Mouse (Mus musculus): Measurements from ENCODE around the gene Luc7l. TPM values are rescaled to one million over a fixed set of nuclear protein-coding genes. Genes with fewer than 3 reads are reported as not detected.

The Luc7l gene
- polyA plus RNA-seq, 1 experiment from 2014 or later = 87.0 TPM

GRCm38 (mm10) chr17:26229776-26230175 is 22.9 kb upstream of the Luc7l start:
- H3K27ac ChIP-seq (ENCODE audit: low read depth, low read length) = no peak overlapping the region
- H3K4me3 ChIP-seq (ENCODE audit: low read length) = no peak overlapping the region
- no peaks in the 10 kb centered on the region for H3K27me3 ChIP-seq (replicated peaks; ENCODE audit: control insufficient read depth, insufficient read depth, low read length)
- WGBS = 92% methylated on average over 5 of the region's 5 CpGs
- no peaks in the 10 kb centered on the region for H3K36me3 ChIP-seq (ENCODE audit: control insufficient read depth, insufficient read depth, low read length)
- no peak overlapping the region for H3K4me2 ChIP-seq (ENCODE audit: low read length)
- no peak overlapping the region for H3K9ac ChIP-seq (ENCODE audit: low read depth, low read length)
- no peaks in the 10 kb centered on the region for H3K9me3 ChIP-seq (ENCODE audit: control insufficient read depth, low read length)
- H3K4me1 ChIP-seq (ENCODE audit: control insufficient read depth, insufficient read depth, low read depth, low read length) = no peaks in the 10 kb centered on the region
- ATAC-seq = no peak

- Histone ChIP-seq H3K27me3 (replicated peaks; ENCODE audit: control insufficient read depth, insufficient read depth, low read length) (no peaks in the 10 kb centered on the region), H3K4me3 (ENCODE audit: low read length) (no peak overlapping the region), H3K4me2 (ENCODE audit: low read length) (no peak overlapping the region), H3K9ac (ENCODE audit: low read depth, low read length) (no peak overlapping the region), H3K9me3 (ENCODE audit: control insufficient read depth, low read length) (no peaks in the 10 kb centered on the region), H3K4me1 (ENCODE audit: control insufficient read depth, insufficient read depth, low read depth, low read length) (no peaks in the 10 kb centered on the region), H3K27ac (ENCODE audit: low read depth, low read length) (no peak overlapping the region), H3K36me3 (ENCODE audit: control insufficient read depth, insufficient read depth, low read length) (no peaks in the 10 kb centered on the region)
- ATAC-seq = no peak
- WGBS = 83% methylated on average over 5 of the region's 5 CpGs
Observed at GRCm38 (mm10) chr17:26231156-26231555, 21.5 kb upstream of the Luc7l start.

DNA sequence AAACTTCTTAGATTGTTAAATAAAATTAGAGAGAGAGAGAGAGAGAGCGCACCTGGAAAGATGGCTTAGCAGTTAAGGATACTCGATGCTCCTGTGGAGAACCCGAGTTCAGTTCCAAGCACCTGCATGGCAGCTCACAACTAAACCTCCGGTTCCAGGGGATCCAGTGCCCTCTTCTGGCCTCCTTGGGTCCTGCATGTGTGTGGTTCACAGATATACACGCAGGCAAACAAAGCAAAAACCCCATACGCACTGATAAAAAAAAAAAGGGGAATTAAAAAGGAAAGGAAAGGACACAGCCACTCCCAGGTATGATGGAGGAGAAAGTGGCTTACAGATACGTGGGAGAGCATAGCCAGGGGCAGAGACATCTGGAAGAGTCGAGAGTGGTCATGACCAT is 19.8 kb upstream of the Luc7l start:
- no peak overlapping the region for H3K27ac ChIP-seq (ENCODE audit: low read depth, low read length)
- WGBS = 77% methylated on average over 8 of the region's 8 CpGs
- H3K9ac ChIP-seq (ENCODE audit: low read depth, low read length) = no peak overlapping the region
- H3K27me3 ChIP-seq (replicated peaks; ENCODE audit: control insufficient read depth, insufficient read depth, low read length) = no peaks in the 10 kb centered on the region
- no peak overlapping the region for H3K4me3 ChIP-seq (ENCODE audit: low read length)
- ATAC-seq = no peak
- H3K4me1 ChIP-seq (ENCODE audit: control insufficient read depth, insufficient read depth, low read depth, low read length) = no peaks in the 10 kb centered on the region
- no peaks in the 10 kb centered on the region for H3K36me3 ChIP-seq (ENCODE audit: control insufficient read depth, insufficient read depth, low read length)
- no peak overlapping the region for H3K4me2 ChIP-seq (ENCODE audit: low read length)
- no peaks in the 10 kb centered on the region for H3K9me3 ChIP-seq (ENCODE audit: control insufficient read depth, low read length)

- Histone ChIP-seq H3K27ac (ENCODE audit: low read depth, low read length) (no peak overlapping the region), H3K27me3 (replicated peaks; ENCODE audit: control insufficient read depth, insufficient read depth, low read length) (no peaks in the 10 kb centered on the region), H3K36me3 (ENCODE audit: control insufficient read depth, insufficient read depth, low read length) (no peaks in the 10 kb centered on the region), H3K4me1 (ENCODE audit: control insufficient read depth, insufficient read depth, low read depth, low read length) (no peaks in the 10 kb centered on the region), H3K9me3 (ENCODE audit: control insufficient read depth, low read length) (no peaks in the 10 kb centered on the region), H3K4me3 (ENCODE audit: low read length) (no peak overlapping the region), H3K4me2 (ENCODE audit: low read length) (no peak overlapping the region), H3K9ac (ENCODE audit: low read depth, low read length) (no peak overlapping the region)
- 92% methylated on average over 8 of the region's 8 CpGs for WGBS
- ATAC-seq = no peak
Observed at GRCm38 (mm10) chr17:26234386-26234785, 18.3 kb upstream of the Luc7l start.

GRCm38 (mm10) chr17:26235077-26235815 is 17.4 kb upstream of the Luc7l start:
- Histone ChIP-seq H3K27me3 (replicated peaks; ENCODE audit: control insufficient read depth, insufficient read depth, low read length) (no peaks in the 10 kb centered on the region), H3K9me3 (ENCODE audit: control insufficient read depth, low read length) (no peaks in the 10 kb centered on the region), H3K9ac (ENCODE audit: low read depth, low read length) (no peak overlapping the region), H3K27ac (ENCODE audit: low read depth, low read length) (peak overlapping the region; percentile 39; the same call in 1 of the 2 replicates), H3K4me3 (ENCODE audit: low read length) (no peak overlapping the region), H3K36me3 (ENCODE audit: control insufficient read depth, insufficient read depth, low read length) (no peaks in the 10 kb centered on the region), H3K4me2 (ENCODE audit: low read length) (no peak overlapping the region), H3K4me1 (ENCODE audit: control insufficient read depth, insufficient read depth, low read depth, low read length) (no peaks in the 10 kb centered on the region)
- WGBS = 52% methylated on average over 13 of the region's 13 CpGs
- ATAC-seq = no peak

- Histone ChIP-seq H3K27ac (ENCODE audit: low read depth, low read length) (no peak overlapping the region), H3K9me3 (ENCODE audit: control insufficient read depth, low read length) (no peaks in the 10 kb centered on the region), H3K36me3 (ENCODE audit: control insufficient read depth, insufficient read depth, low read length) (no peaks in the 10 kb centered on the region), H3K4me1 (ENCODE audit: control insufficient read depth, insufficient read depth, low read depth, low read length) (peaks cover 3% of the 10 kb centered on the region), H3K4me3 (ENCODE audit: low read length) (no peak overlapping the region), H3K4me2 (ENCODE audit: low read length) (no peak overlapping the region), H3K27me3 (replicated peaks; ENCODE audit: control insufficient read depth, insufficient read depth, low read length) (no peaks in the 10 kb centered on the region), H3K9ac (ENCODE audit: low read depth, low read length) (no peak overlapping the region)
- ATAC-seq = no peak
- 89% methylated on average over 10 of the region's 10 CpGs for WGBS
Observed at GRCm38 (mm10) chr17:26237667-26238066, 15.0 kb upstream of the Luc7l start.

DNA sequence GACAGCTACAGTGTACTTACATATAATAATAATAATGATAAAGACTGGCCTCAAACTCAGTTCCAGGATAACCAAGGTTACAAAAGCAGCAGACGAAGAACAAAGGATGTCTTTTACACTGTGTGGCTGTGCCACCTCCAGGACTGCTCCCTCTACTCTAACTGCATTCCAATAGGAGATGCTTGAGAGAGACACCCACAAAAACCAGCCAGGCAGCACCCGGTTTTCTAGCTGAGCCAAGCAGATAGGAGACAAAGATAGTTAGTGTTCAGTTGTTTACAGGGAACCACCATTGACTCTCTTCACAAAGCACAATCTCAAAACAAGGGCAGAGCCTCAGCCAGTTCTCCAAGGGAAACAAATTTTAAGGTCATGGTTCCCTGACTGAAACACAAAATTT is 13.1 kb upstream of the Luc7l start:
- Histone ChIP-seq H3K9ac (ENCODE audit: low read depth, low read length) (no peak overlapping the region), H3K36me3 (ENCODE audit: control insufficient read depth, insufficient read depth, low read length) (no peaks in the 10 kb centered on the region), H3K27me3 (replicated peaks; ENCODE audit: control insufficient read depth, insufficient read depth, low read length) (no peaks in the 10 kb centered on the region), H3K4me2 (ENCODE audit: low read length) (no peak overlapping the region), H3K9me3 (ENCODE audit: control insufficient read depth, low read length) (no peaks in the 10 kb centered on the region), H3K27ac (ENCODE audit: low read depth, low read length) (no peak overlapping the region), H3K4me1 (ENCODE audit: control insufficient read depth, insufficient read depth, low read depth, low read length) (peaks cover 10% of the 10 kb centered on the region), H3K4me3 (ENCODE audit: low read length) (no peak overlapping the region)
- ATAC-seq = no peak
- 67% methylated on average over 2 of the region's 2 CpGs for WGBS

DNA sequence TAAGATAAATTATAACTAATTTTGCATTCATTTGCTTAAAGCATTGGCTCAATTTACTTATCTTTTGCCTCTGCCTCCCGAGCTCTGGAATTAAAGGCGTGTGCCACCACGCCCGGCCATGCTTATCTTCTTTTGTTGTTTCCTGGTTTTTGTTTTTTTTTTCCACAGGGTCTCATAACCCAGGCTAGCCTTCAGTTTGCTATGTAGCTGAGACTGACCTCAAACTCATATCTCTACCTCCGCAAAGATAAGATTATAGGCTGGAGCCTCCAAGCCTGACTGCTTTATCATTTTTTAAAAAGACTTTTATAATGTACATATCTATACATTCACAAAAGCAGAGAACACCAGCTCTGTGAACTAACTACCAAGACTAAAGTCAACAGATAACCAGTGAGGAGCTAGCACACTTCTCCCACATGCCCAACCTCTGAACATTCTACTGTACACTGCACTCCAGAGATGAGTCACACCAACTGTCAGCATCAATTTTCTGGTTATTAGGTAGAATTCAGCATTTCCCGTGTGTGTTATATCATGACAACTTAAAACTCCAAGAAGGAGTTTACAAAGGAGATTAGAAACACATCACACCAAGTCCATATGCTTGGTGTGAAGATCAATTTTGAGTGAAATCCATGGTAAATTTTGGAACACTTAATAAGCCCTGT is 12.4 kb upstream of the Luc7l start:
- no peaks in the 10 kb centered on the region for H3K9me3 ChIP-seq (ENCODE audit: control insufficient read depth, low read length)
- H3K9ac ChIP-seq (ENCODE audit: low read depth, low read length) = no peak overlapping the region
- peaks cover 10% of the 10 kb centered on the region for H3K4me1 ChIP-seq (ENCODE audit: control insufficient read depth, insufficient read depth, low read depth, low read length)
- H3K4me2 ChIP-seq (ENCODE audit: low read length) = no peak overlapping the region
- no peak overlapping the region for H3K4me3 ChIP-seq (ENCODE audit: low read length)
- no peaks in the 10 kb centered on the region for H3K27me3 ChIP-seq (replicated peaks; ENCODE audit: control insufficient read depth, insufficient read depth, low read length)
- no peaks in the 10 kb centered on the region for H3K36me3 ChIP-seq (ENCODE audit: control insufficient read depth, insufficient read depth, low read length)
- no peak for ATAC-seq
- H3K27ac ChIP-seq (ENCODE audit: low read depth, low read length) = no peak overlapping the region
- 87% methylated on average over 6 of the region's 6 CpGs for WGBS

DNA sequence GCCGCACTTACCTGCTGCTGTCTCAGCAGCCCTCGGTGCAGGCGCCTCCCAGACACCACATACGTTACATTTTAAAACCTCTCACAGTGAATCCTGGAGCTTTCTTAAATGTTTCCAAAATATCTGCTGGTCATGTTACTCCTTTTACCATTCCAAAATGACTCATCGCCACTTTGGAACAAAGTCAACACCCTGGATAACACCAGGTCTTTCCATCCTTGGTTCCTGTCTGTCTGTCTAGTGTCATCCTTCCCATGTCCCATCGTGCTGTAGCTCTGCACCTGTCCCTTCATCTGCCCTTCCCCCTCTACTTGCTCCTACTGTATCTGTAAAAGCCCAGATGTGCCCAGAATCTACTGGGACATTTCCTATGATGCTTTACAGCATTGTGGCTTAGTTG is 11.7 kb upstream of the Luc7l start:
- Histone ChIP-seq H3K27ac (ENCODE audit: low read depth, low read length) (no peak overlapping the region), H3K4me1 (ENCODE audit: control insufficient read depth, insufficient read depth, low read depth, low read length) (peaks cover 10% of the 10 kb centered on the region), H3K9ac (ENCODE audit: low read depth, low read length) (no peak overlapping the region), H3K4me3 (ENCODE audit: low read length) (no peak overlapping the region), H3K4me2 (ENCODE audit: low read length) (no peak overlapping the region), H3K36me3 (ENCODE audit: control insufficient read depth, insufficient read depth, low read length) (no peaks in the 10 kb centered on the region), H3K9me3 (ENCODE audit: control insufficient read depth, low read length) (no peaks in the 10 kb centered on the region), H3K27me3 (replicated peaks; ENCODE audit: control insufficient read depth, insufficient read depth, low read length) (no peaks in the 10 kb centered on the region)
- no peak for ATAC-seq
- 81% methylated on average over 6 of the region's 6 CpGs for WGBS
